Mouse (Mus musculus) kidney, postnatal 14 days (tissue): ENCODE measurements around the gene Rbm39.
"Not testable (repeated sequence)": the region's sequence is repeated elsewhere in the genome, so short reads cannot be mapped to it uniquely, and the experiment has no call there.

Experiments used
- DNase-seq: peaks from one replicate; pipeline ENCODE4 v3.0.0; 2022; ENCODE audit warnings: mixed read lengths

Rbm39 gene

GRCm38 (mm10) chr2:156179796-156180093 is 293 bp downstream of the Rbm39 start:
- no peak for DNase-seq

- peak; percentile 86 for DNase-seq
These were observed 817 bp downstream of the Rbm39 start for GRCm38 (mm10) chr2:156179046-156179795.

- DNase-seq, result no peak
These were observed 2.4 kb downstream of the Rbm39 start for GRCm38 (mm10) chr2:156177651-156178050.

- DNase-seq, result no peak
These were observed 3.0 kb downstream of the Rbm39 start for GRCm38 (mm10) chr2:156177079-156177478.

- DNase-seq, result no peak
These were observed 13.5 kb downstream of the Rbm39 start for GRCm38 (mm10) chr2:156166557-156166956.

GRCm38 (mm10) chr2:156165478-156165877 is 14.6 kb downstream of the Rbm39 start:
- DNase-seq, result no peak

GRCm38 (mm10) chr2:156151538-156151937 is 28.5 kb downstream of the Rbm39 start:
- no peak for DNase-seq

- no peak for DNase-seq
These were observed 32.6 kb downstream of the Rbm39 start for GRCm38 (mm10) chr2:156147316-156147915.

- DNase-seq, result no peak
These were observed 33.6 kb downstream of the Rbm39 start for GRCm38 (mm10) chr2:156146272-156146989.

- DNase-seq, result no peak
These were observed 34.4 kb downstream of the Rbm39 start for GRCm38 (mm10) chr2:156145486-156146130.

GRCm38 (mm10) chr2:156143953-156144724 is 35.9 kb downstream of the Rbm39 start, which contains the start of the genes Romo1 and Nfs1:
Gene Romo1 (plus strand): TSS chr2:156144039.
Gene Nfs1 (minus strand): TSS chr2:156144186.
- DNase-seq, result peak; percentile 94

- DNase-seq, result no peak
These were observed 36.7 kb downstream of the Rbm39 start for GRCm38 (mm10) chr2:156143367-156143766.

- no peak for DNase-seq
These were observed 37.2 kb downstream of the Rbm39 start for GRCm38 (mm10) chr2:156142820-156143219.

- DNase-seq, result no peak
These were observed 44.3 kb downstream of the Rbm39 start for GRCm38 (mm10) chr2:156135695-156136094.

GRCm38 (mm10) chr2:156134161-156134560 is 45.9 kb downstream of the Rbm39 start:
- no peak for DNase-seq

GRCm38 (mm10) chr2:156126992-156127391 is 53.0 kb downstream of the Rbm39 start, which contains the start of gene Gm28036:
Gene Gm28036 (minus strand): TSS chr2:156127092.
- no peak for DNase-seq

GRCm38 (mm10) chr2:156123731-156124130 is 56.3 kb downstream of the Rbm39 start:
- peak; percentile 15 for DNase-seq

- no peak for DNase-seq
These were observed 60.5 kb downstream of the Rbm39 start for GRCm38 (mm10) chr2:156119566-156119965.

GRCm38 (mm10) chr2:156112080-156112423 is 68.0 kb downstream of the Rbm39 start:
- not testable (repeated sequence) for DNase-seq

- peak; percentile 95 for DNase-seq
These were observed 68.5 kb downstream of the Rbm39 start, which contains the start of the genes Cpne1 and Rbm12 for GRCm38 (mm10) chr2:156111358-156112079. Gene Cpne1 (minus strand): TSS chr2:156111965. Gene Rbm12 (minus strand): TSS chr2:156111978.

- DNase-seq, result peak; percentile 6
These were observed 69.2 kb downstream of the Rbm39 start for GRCm38 (mm10) chr2:156110627-156111357.
